Mouse (Mus musculus): ENCODE data around the gene AI837181. TPM values are rescaled to one million over a fixed set of nuclear protein-coding genes. Genes with fewer than 3 reads are reported as not detected.

The AI837181 gene
- polyA plus RNA-seq (2012; rRNA removed) = 41.8 and 76.3 TPM in 2 replicates

DNA sequence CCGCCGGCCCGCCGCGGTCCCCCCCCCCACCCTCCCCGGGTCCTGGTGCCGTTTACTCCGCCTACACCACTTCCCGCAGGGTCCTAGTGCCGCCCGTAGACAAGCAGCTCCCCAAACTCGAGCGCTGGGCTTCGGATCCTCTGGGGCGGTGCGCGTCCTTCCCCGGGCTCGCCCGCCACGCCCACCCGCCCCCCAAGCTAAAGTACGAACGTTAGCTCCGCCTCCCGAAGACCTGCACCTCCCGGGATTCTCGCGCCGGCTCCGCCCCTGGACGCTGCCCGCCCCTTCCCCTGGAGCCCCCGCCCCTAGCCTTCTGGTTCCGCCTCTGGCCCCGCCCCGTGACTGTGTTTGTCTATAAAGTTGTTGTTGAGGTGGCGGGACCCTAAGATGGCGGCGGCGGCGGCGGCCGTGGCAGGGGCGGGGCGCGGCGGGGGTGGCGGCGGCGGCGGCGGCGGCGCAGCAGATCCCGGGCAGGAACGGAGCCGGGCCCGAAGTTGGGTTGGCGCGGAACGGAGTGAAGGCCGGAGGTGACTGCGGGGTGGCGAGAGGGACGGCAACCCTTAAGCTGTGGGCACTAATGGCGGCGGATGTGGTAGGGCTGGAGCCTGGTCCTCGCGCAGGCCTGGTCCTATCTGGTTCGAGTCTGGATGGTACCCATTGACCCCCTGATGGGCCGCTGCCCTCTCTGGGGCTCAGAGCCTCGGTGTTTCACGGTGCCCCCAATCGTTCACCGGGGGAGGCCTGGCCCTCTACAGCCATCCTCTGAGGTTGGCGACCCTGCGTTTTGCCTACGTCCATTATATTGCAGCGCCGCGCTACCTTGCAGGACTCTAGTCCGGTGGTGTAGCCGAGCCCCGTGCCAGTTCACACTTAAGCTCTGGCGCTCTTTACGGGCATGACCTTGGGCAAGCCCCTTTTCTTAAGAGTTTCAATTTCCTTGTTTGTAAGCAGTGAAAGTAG, at the start of gene AI837181, which contains the start of gene Drap1:
TSS of gene AI837181 (plus strand) at position 363 of the 960 bp plus-strand sequence.
TSS of gene Drap1 (minus strand) at position 198 of the 960 bp plus-strand sequence.
- WGBS = under 1% methylated on average over 80 of the region's 87 CpGs
- Histone ChIP-seq H3K36me3 (ENCODE audit: control insufficient read depth, insufficient read depth, low read length) (peaks cover 30% of the 10 kb centered on the region), H3K4me3 (ENCODE audit: low read depth, low read length) (peak within 1 kb of the TSS; percentile 93), H3K4me1 (ENCODE audit: control insufficient read depth, insufficient read depth, insufficient read length, low read length) (peaks cover 17% of the 10 kb centered on the region), H3K27me3 (ENCODE audit: control insufficient read depth, insufficient read depth, low read length) (no peaks in the 10 kb centered on the region), H3K27ac (ENCODE audit: insufficient read depth, low read depth, low read length) (peak within 1 kb of the TSS; percentile 89)
- TF ChIP-seq POLR2A (IDR thresholded peaks at IDR 0.05; ENCODE audit: low read depth, low read length) = peak; percentile 51; the same call in 1 of the 2 replicates
- TF ChIP-seq CTCF (IDR thresholded peaks at IDR 0.05; ENCODE audit: extremely low read depth, insufficient read length, insufficient replicate concordance, low read depth, low read length) = no peak

DNA sequence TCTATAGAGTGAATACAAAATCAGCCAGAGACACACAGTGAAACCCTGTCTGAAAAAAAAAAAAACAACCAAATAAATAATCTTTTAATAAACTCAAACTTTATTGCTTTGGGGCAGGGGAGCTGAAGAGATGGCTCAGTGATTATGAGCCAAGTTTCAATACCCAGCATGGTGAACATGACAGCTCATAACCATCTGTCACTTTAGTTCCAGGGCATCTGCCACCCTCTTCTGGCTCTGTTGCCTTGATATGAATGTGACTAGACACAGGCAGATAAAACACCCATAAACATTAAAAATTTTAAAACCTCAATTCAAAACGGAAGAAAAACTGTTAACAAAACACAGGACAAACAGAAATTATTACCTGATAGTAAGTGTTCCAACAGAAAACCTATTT, 47.5 kb upstream of the AI837181 start:
- Histone ChIP-seq H3K36me3 (ENCODE audit: control insufficient read depth, insufficient read depth, low read length) (peaks cover 45% of the 10 kb centered on the region), H3K4me1 (ENCODE audit: control insufficient read depth, insufficient read depth, insufficient read length, low read length) (peaks cover 17% of the 10 kb centered on the region; the same call in 1 of the 2 replicates), H3K27me3 (ENCODE audit: control insufficient read depth, insufficient read depth, low read length) (no peaks in the 10 kb centered on the region), H3K4me3 (ENCODE audit: low read depth, low read length) (no peak overlapping the region), H3K27ac (ENCODE audit: insufficient read depth, low read depth, low read length) (no peak overlapping the region)
- TF ChIP-seq CTCF (IDR thresholded peaks at IDR 0.05; ENCODE audit: extremely low read depth, insufficient read length, insufficient replicate concordance, low read depth, low read length) (no peak), POLR2A (IDR thresholded peaks at IDR 0.05; ENCODE audit: low read depth, low read length) (no peak)
- 87% methylated on average over 1 of the region's 1 CpGs for WGBS

DNA sequence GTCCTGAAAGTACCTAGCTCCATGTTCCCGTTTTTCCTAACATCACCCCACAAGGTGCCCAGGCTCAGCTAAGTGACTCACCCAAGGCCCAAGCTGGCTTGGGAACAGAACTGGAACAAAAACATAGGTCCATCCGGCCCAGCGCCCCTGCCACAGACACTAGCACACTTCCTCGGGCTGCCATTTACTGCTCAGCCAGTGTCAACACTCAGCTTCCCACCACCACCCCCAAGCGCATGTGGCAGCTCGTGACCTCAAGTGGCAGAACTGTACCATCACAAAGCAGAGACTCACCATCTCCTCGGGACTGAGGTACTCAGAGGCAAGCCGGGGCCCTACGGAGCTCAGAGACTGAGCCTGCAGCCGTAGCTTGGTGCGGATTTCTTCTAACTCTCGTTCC, 41.6 kb upstream of the AI837181 start:
- Histone ChIP-seq H3K27me3 (ENCODE audit: control insufficient read depth, insufficient read depth, low read length) (no peaks in the 10 kb centered on the region), H3K4me1 (ENCODE audit: control insufficient read depth, insufficient read depth, insufficient read length, low read length) (no peaks in the 10 kb centered on the region; the same call in 1 of the 2 replicates), H3K4me3 (ENCODE audit: low read depth, low read length) (no peak overlapping the region), H3K36me3 (ENCODE audit: control insufficient read depth, insufficient read depth, low read length) (peaks cover 65% of the 10 kb centered on the region), H3K27ac (ENCODE audit: insufficient read depth, low read depth, low read length) (no peak overlapping the region)
- TF ChIP-seq POLR2A (IDR thresholded peaks at IDR 0.05; ENCODE audit: low read depth, low read length) = no peak
- no peak for TF ChIP-seq CTCF (IDR thresholded peaks at IDR 0.05; ENCODE audit: extremely low read depth, insufficient read length, insufficient replicate concordance, low read depth, low read length)
- WGBS = 96% methylated on average over 12 of the region's 12 CpGs

- H3K27ac ChIP-seq (ENCODE audit: insufficient read depth, low read depth, low read length) = no peak overlapping the region
- no peak overlapping the region for H3K4me3 ChIP-seq (ENCODE audit: low read depth, low read length)
- 88% methylated on average over 8 of the region's 8 CpGs for WGBS
- no peaks in the 10 kb centered on the region for H3K27me3 ChIP-seq (ENCODE audit: control insufficient read depth, insufficient read depth, low read length)
- TF ChIP-seq CTCF (IDR thresholded peaks at IDR 0.05; ENCODE audit: extremely low read depth, insufficient read length, insufficient replicate concordance, low read depth, low read length) = no peak
- H3K36me3 ChIP-seq (ENCODE audit: control insufficient read depth, insufficient read depth, low read length) = peaks cover 51% of the 10 kb centered on the region
- peaks cover 5% of the 10 kb centered on the region; the same call in 1 of the 2 replicates for H3K4me1 ChIP-seq (ENCODE audit: control insufficient read depth, insufficient read depth, insufficient read length, low read length)
Measured at GRCm38 (mm10) chr19:5384715-5385114, 40.2 kb upstream of the AI837181 start.

DNA sequence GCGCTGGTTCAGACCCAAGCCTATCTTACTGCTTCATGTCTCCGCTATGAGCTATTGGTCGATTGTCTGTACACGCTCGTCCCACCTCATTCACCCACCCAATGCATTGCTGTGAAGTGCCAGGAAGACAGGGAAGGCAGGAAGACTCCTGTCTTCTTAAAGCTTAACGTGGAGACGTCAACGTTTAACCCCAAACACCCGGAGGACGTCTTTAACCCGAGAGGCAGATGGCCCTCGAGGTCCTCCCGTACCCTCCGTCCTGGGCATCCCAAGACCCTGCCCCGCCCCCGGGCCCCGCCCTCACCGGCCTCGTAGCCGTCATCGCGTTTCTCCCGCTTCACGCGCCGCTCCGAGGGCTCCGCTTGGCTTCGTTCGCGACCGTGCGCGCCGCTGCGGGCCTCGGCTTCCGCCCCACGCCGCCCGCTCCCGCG, 36.9 kb upstream of the AI837181 start:
- Histone ChIP-seq H3K4me3 (ENCODE audit: low read depth, low read length) (peak overlapping the region; percentile 95), H3K4me1 (ENCODE audit: control insufficient read depth, insufficient read depth, insufficient read length, low read length) (peaks cover 11% of the 10 kb centered on the region; the same call in 1 of the 2 replicates), H3K27ac (ENCODE audit: insufficient read depth, low read depth, low read length) (peak overlapping the region; percentile 63), H3K36me3 (ENCODE audit: control insufficient read depth, insufficient read depth, low read length) (peaks cover 19% of the 10 kb centered on the region), H3K27me3 (ENCODE audit: control insufficient read depth, insufficient read depth, low read length) (no peaks in the 10 kb centered on the region)
- under 1% methylated on average over 43 of the region's 43 CpGs for WGBS
- no peak for TF ChIP-seq POLR2A (IDR thresholded peaks at IDR 0.05; ENCODE audit: low read depth, low read length)
- TF ChIP-seq CTCF (IDR thresholded peaks at IDR 0.05; ENCODE audit: extremely low read depth, insufficient read length, insufficient replicate concordance, low read depth, low read length) = no peak

- H3K4me3 ChIP-seq (ENCODE audit: low read depth, low read length) = peak within 1 kb of the TSS; percentile 95
- no peaks in the 10 kb centered on the region for H3K27me3 ChIP-seq (ENCODE audit: control insufficient read depth, insufficient read depth, low read length)
- under 1% methylated on average over 43 of the region's 43 CpGs for WGBS
- peaks cover 11% of the 10 kb centered on the region; the same call in 1 of the 2 replicates for H3K4me1 ChIP-seq (ENCODE audit: control insufficient read depth, insufficient read depth, insufficient read length, low read length)
- no peak for TF ChIP-seq CTCF (IDR thresholded peaks at IDR 0.05; ENCODE audit: extremely low read depth, insufficient read length, insufficient replicate concordance, low read depth, low read length)
- TF ChIP-seq POLR2A (IDR thresholded peaks at IDR 0.05; ENCODE audit: low read depth, low read length) = peak; percentile 85; the same call in 1 of the 2 replicates
- peak within 1 kb of the TSS; percentile 93 for H3K27ac ChIP-seq (ENCODE audit: insufficient read depth, low read depth, low read length)
- H3K36me3 ChIP-seq (ENCODE audit: control insufficient read depth, insufficient read depth, low read length) = peaks cover 12% of the 10 kb centered on the region
Measured at GRCm38 (mm10) chr19:5388588-5389242, 36.2 kb upstream of the AI837181 start, which contains the start of gene Sart1. Sart1 (minus strand) TSS chr19:5388703.
